Mouse (Mus musculus) cerebellum, postnatal 14 days (tissue): ENCODE data around the gene Mgat4b.

ENCODE experiments used
- DNase-seq, 2 experiments: peaks; one replicate each; pipeline ENCODE4 v3.0.0; 2021; ENCODE audit warnings: mixed read lengths in 2 of 2

Gene Mgat4b

DNA sequence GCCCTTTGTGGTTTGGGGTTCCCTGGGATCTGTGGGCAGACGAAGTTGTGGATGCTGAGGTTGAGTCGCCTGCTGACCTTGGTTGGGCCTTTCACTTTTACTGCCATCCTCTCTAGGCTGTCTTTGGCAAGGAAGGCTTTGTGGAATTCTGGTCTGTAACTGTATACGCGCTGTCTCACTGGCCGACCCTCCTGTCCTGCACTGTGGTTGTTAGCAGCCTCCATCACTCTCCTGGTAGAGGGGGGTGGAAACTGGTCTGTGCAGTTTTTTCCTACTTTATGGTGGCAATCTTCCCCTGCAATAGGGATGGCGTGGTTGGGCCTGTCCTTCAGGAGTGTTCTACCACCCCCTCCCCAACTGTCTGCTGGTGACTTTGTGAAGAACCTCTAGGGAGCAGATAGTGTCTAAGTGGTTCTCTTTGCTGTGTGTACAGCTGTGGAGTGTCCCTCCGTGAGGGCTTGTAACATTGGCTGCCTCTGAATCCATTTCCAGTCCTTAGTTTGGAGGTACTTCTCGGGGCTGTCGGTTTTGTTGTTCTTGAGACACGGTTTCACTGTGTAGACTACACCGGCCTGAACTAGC, 42.1 kb downstream of the Mgat4b start:
- no peak for DNase-seq

DNA sequence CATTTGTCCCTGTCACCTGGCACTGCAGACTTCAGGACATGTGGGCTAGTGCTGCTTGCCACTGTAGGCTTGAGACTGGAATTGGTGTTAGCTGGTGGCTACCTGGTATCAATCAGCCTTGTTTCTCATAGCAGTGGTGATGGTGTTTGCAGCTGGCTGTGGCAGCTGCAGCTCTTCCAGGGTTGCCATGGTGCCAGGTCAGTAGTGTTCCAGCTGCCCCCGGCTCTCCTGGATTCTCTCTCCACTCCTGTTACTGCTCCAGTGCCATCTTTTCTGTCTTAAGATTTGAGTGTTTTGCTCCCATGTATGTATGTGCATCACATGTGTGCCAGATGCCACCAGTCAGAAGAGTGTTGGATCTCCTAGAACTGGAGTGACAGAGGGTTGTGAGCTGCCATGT, 42.7 kb downstream of the Mgat4b start:
- no peak for DNase-seq

DNA sequence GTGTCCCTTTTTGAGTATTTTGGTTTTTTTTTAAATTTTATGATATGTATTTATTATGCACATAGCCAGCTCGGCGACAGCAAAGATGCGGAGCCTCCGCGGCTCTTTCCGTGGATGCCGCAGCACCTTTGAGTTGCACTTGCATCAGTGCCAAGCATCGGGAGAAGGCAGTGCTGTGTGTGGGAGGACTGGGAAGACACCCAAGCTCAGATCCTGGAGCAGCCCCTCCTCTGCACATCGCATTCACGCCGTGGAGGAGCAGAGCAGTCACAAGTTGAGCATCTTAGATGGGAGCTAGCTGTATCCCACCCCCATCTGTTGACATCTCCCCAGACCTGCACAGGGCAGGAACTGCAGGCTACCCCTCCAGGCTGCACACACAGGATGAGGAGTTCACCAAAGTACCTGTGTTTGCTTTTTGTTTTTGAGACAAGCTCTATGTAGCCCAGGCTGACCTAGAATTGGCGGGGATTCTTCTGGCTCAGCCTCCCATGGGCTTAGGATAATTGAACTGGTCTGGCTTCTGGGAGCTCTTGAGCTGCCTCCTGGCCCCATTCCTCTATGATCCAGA, 43.4 kb downstream of the Mgat4b start:
- peak; percentile 62 to 68 for DNase-seq

DNA sequence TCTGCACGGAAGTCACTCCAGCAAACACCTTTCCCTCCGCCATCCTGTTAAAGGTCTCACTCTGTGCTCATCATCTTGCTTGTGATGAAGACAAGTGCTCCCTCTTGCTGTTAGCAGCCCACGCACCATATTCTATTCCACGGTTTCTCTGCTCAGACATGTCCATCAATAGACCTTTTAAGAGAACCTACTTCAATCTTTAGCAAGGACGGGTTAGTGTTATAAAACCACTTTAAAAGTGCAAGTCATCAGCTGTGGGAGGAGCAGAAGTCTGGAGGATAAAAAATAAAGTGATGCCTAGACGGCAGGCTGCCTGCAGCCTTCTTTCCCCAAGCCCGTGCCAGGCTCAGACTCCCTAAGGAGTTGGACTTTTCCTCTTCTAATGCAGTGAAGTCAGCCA, 45.9 kb downstream of the Mgat4b start:
- DNase-seq: no peak

DNA sequence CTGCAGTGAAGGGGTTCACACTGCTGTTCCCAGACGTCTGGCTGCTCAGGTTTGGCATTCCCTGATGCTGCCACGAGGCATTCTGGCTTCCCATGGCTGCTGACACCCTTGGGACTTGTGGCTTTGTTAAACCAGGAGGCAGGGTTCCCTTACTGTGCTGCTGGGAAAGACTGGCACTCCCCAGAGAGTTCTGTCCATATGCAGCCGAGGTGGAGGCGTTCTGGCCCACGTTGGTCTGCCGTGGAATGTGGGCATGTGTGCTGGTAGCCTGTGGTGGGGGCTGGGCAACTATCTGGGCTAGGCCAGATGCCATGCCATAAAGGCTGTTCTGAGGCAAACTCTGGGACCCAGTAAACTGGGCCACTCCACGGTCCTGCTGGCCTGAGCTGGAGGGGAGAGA, 47.6 kb downstream of the Mgat4b start:
- DNase-seq: no peak

DNA sequence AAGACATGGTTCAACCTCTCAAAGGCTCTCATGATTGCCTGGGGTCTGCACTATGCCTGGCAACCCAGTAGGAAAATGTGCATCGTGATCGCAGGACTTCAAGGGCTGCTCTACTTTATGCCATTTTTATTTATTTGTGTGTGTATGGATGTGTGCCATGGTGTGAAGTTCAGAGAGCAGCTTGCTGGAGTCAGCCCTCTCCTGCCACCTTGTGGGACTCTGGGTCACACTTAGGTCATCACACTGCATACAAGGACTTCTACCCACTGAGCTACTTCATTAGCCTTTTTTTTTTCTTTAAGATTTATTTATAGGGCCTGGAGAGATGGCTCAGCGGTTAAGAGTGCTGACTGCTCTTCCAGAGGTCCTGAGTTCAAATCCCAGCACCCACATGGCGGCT, 51.3 kb downstream of the Mgat4b start:
- peak; percentile 30 to 51 for DNase-seq

DNA sequence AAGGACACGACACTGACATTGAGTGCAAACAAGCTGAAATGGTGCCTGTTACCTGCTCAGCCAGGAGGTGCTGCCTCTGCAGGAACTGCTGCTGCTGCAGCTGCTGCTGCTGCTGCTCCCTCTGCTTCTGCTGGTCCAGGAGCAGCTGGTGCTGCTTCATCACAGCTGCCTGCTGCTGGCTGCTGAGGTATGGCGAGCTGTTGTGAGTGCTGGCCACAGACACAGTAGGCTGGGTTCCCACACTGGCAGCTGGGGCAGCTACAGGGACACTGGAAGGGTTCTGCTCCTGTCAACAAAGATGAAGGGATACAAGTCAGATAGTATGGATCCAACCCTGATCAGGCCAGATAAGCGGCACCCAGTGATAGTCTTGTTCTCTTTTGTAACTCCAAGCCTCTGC, 52.5 kb downstream of the Mgat4b start:
- no peak for DNase-seq

DNA sequence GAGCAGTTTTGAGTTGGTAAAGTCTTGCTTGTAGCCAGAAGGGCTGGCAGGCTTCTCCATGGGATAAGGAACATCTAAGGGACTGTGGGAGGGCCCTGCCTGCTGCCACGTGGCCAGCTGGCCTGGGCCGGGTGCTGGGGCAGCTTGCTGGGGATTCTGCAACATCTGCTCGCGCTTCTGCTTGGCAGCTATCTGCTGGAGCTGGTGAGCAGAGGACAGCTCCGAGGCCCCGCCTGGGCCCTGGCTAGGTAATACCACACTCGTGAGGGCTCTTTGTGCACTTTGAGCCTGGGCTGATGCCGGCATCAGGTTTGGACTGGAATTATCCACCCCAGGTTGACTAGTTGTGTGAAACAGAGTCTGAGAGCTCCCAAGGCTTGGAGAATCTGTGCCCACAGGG, 55.2 kb downstream of the Mgat4b start:
- peak; percentile 33 to 37 for DNase-seq

DNA sequence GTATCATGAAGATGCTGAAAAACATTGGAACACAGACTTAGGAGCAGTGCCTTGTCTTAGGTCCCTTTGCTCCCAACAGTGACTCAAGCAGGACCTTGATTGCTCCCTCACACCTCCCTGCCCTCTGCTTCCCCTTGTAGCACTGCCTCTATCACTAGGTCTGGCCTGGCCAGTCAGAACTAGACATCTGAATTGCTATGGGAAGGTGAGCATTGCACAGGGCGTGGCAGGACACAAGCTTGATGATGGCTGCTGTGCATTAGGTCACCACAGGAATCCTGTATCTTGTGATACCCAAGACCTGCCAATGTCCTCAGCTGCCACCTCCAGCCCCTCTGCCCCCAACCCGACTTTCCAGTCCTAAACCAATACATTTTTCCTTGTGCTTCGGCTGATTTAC, 56.3 kb downstream of the Mgat4b start:
- no peak for DNase-seq

DNA sequence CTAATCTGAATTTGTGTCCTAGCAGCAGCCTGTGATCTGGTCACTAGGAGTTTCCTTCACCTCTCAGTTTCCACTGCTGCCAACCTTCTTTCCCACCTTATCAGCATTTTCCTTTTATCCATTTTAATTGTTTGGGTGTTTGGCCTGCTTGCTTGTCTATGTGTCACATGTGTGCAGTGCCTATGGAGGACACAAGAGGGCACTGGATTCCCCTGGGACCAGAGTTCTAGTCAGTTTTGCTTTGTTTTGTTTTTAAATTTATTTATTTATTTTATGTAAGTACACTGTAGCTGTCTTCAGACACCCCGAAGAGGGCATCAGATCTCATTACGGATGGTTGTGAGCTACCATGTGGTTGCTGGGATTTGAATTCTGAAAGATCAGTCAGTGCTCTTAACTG, 58.5 kb downstream of the Mgat4b start:
- DNase-seq: peak in 1 of 2 experiments; percentile 61

DNA sequence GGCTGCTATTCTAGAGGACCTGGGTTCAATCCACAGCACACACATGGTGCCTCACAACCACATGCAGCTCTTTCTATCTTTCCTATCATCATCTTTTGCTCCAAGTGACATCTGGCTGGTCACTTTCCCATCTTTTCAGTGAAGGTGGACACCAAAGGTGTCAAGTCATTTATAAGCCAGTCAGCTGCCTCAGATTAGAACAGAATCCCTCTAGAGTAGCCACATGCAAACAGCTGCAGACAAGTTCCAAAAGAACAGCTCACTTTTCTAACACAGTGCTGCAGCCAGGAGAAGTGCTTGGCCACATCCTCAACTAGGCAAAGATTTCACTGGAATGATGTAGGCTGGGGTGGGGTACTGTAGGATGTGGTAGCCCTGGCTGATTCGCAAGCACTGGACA, 59.2 kb downstream of the Mgat4b start:
- no peak for DNase-seq

DNA sequence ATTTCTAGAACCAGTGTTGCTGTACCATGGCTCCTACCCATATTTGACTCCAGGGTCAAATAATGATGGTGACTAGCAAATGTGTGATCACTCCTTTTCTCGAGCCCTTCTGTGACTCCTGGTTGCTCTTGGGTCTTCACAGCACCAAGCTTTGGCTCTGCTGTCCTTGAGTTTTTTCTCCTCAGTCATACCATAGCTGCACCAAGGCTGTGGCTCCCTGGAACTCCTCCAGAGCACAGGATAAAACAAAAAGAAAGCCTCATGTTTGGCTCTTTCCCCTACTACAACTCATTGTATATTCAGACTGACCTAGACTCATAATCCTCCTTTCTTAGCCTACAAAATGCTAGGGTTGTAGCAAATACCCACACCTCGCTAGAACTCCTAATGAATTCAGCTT, 62.1 kb downstream of the Mgat4b start:
- DNase-seq: no peak

DNA sequence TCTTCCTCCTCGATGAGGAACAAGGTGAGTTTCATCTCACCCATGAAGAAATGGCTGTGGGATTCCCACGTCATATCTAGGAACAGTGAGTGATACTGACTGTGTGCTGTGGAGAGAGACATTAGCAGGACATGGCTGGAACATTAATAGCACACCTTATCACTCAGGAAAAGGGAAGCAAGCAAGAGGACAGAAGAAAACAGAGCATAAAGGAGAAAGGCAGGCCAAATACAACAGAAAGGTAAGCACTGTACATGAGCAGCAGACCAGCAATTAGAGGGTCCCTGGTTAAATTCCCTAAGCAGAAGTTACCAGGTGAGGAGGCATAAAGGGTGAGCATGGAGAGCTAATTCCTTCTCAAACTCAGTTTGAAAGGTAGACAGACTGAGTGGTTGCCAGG, 64.4 kb downstream of the Mgat4b start:
- DNase-seq: no peak

DNA sequence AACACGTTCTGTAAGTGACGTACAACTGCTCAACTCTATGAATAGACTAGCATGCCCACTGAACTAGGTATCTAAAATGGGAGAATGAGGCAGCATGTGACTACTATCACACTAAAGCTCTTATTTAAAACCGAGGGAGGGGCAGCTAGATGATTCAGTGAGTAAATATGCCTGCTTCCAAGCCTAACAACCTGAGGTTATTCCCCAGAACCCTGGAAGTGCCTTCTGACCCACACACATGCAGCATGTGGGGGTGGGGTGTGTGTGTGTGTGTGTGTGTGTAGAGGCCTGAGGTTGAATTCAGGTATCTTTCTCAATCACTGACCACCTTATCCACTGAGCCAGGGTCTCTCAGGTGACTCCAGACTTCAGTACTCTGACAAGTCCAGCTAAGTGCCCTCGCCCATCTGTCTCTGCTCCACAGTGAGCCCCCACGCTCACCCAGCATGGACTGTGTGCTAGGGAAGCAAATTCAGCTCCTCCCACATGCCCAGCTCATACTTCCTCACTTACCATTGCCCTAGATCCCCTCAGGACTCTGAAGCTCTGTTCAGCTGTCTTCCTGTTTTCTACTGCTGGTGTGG, 65.0 kb downstream of the Mgat4b start:
- DNase-seq: no peak

DNA sequence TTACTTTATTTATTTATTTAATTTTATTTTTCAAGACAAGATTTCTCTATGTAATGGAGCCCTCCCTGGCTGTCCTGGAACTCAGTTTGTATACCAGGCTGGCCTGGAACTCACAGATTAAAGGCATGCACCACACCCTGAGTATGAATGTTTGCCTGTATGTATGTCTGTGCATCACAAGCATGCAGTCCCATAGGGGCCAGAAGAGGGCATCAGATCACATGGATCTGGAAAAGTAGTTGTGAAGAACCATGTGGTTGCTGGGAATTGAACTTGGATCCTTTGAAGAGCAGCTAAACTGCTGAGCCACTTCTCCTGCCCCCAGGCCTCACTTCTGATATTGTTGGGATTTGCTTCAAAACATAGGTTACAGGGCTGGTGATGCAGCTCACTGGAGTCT, 66.3 kb downstream of the Mgat4b start:
- DNase-seq: no peak

DNA sequence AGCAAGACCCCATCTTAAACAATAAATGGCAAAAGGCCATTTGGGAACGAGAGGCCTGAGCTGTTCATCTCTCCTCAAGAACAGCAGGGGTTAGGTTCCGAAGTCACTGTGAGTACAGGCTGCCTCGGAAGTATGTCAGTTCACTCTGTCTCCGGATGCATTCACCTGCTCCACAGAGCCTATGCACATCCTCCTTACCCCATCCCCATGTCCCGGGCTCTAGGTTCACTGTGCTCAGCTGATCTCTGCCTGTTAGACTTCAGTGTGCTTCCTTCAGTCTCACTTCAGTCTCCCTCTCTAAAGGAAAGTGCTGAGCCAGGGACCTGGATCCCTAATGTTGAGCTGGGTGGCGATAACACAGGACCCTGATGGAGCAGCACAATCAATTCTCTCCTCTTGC, 67.0 kb downstream of the Mgat4b start:
- no peak for DNase-seq

DNA sequence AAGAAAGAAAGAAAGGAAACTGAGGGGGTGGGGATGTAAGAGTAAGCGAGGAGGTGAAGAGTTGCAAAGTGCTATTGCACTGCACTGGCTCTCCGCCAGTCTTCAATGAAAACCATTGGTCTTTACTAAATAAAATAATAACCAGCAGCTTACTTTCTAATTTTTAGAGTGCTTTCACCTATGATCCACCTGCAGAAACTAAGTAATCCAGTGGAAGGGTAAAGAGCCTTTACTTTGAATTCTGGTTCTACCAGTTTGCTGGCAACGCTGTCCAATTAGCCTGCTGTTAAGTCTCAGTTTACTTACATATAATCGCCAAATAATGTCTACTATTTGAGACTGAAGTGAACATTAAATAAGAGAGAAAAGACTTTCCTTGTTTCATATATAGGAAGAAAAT, 68.3 kb downstream of the Mgat4b start:
- DNase-seq: no peak

DNA sequence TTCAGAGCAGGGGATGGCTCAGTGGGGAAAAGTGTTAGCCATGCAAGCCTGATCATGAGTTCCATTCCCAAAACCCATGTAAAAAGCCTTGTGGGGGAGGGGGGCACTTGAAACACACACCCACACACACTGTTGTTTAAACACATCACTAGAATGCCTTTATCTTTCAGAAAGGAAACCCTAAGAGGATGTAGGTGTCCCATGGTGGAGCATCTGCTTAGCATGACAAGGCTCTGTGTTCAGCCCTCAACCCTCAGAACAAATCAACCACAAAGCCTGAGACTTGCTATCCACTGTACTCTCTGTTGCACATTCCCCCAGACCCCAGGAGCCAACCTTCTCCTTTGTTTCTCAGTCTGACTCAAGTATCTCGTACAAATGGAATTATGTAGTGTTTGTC, 69.4 kb downstream of the Mgat4b start:
- DNase-seq: no peak
